Mouse (Mus musculus): ENCODE measurements at regions not wholly inside any gene's neighbourhood (a gene's known extent, or its start where the extent isn't known, plus 50 kb on each side); places are given as distances from the start of the nearest gene placed in this dataset.

- DNase-seq (ENCODE audit: low read depth, low spot score) = no peak
Observed at GRCm38 (mm10) chr10:117436308-117436874, 56.6 kb upstream of the Cpsf6 start.

GRCm38 (mm10) chr10:117435734-117436121, 55.9 kb upstream of the Cpsf6 start:
- DNase-seq (ENCODE audit: low read depth, low spot score) = no peak

- DNase-seq (ENCODE audit: low read depth, low spot score) = peak; percentile 75
Observed at GRCm38 (mm10) chr10:117434871-117435733, 55.3 kb upstream of the Cpsf6 start.

- no peak for DNase-seq (ENCODE audit: low read depth, low spot score)
Observed at GRCm38 (mm10) chr10:117434293-117434842, 54.6 kb upstream of the Cpsf6 start.

GRCm38 (mm10) chr10:117433547-117434292, 53.9 kb upstream of the Cpsf6 start:
- DNase-seq (ENCODE audit: low read depth, low spot score) = no peak

- DNase-seq (ENCODE audit: low read depth, low spot score) = no peak
Observed at GRCm38 (mm10) chr10:117432871-117433546, 53.2 kb upstream of the Cpsf6 start.

GRCm38 (mm10) chr10:117432415-117432814, 52.6 kb upstream of the Cpsf6 start:
- no peak for DNase-seq (ENCODE audit: low read depth, low spot score)

GRCm38 (mm10) chr10:117431850-117432249, 52.0 kb upstream of the Cpsf6 start:
- no peak for DNase-seq (ENCODE audit: low read depth, low spot score)

GRCm38 (mm10) chr10:117431086-117431619, 51.3 kb upstream of the Cpsf6 start:
- no peak for DNase-seq (ENCODE audit: low read depth, low spot score)

- DNase-seq (ENCODE audit: low read depth, low spot score) = no peak
Observed at GRCm38 (mm10) chr10:117430224-117430884, 50.5 kb upstream of the Cpsf6 start.

GRCm38 (mm10) chr10:117429459-117430183, 49.8 kb upstream of the Cpsf6 start:
- no peak for DNase-seq (ENCODE audit: low read depth, low spot score)
